Mouse (Mus musculus) G1E (cell line): ENCODE measurements around the gene Il13ra1.

Experiments
- CTCF ChIP-seq: IDR thresholded peaks from 2 replicates; pipeline ENCODE4 v1.5.1; 2012; ENCODE audit warnings: low read depth, low read length, inconsistent platforms, mixed read lengths
- GATA1 ChIP-seq: IDR thresholded peaks from 2 replicates; pipeline ENCODE4 v1.6.1; 2012; ENCODE audit warnings: borderline replicate concordance, low read length, inconsistent platforms, mixed read lengths
- GATA2 ChIP-seq: IDR thresholded peaks from 2 replicates; pipeline ENCODE4 v1.6.1; 2012; ENCODE audit warnings: low read depth, low read length, inconsistent platforms, borderline replicate concordance

DNA sequence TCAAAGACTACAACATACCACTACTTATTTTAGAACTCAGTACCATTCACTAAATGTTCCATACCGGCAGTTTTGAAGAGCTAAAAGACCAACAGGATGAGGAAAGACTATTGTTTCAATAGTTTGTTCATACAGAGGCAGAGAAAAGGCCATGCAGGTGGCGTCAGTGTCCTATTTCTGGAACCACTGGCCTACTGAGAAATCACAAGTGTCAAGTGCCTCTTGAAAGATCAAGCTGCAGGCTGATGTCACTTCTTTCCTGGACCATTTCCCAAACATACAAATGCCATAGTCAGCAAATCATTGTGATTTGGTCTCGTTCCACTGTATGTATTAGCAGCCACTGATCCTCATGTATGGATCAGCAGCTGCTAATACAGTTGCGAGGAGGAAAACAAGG is 34.8 kb downstream of the Il13ra1 start:
- TF ChIP-seq GATA2 = no peak
- no peak for TF ChIP-seq CTCF
- no peak for TF ChIP-seq GATA1
